Mouse (Mus musculus) frontal cortex, postnatal 25 days (tissue): ENCODE data around the gene Erc2.

Experiments
- DNase-seq, 2 experiments: peaks; one replicate each; pipeline ENCODE4 v3.0.0; 2022; ENCODE audit warnings: low spot score in 2 of 2

The Erc2 gene

GRCm38 (mm10) chr14:28068021-28068420 lies 445.8 kb downstream of the Erc2 start:
- DNase-seq = no peak

- no peak for DNase-seq
Observed at GRCm38 (mm10) chr14:28069826-28070225, 447.6 kb downstream of the Erc2 start.

- no peak for DNase-seq
Observed at GRCm38 (mm10) chr14:28072561-28072960, 450.3 kb downstream of the Erc2 start.

GRCm38 (mm10) chr14:28089636-28090443 lies 467.6 kb downstream of the Erc2 start:
- DNase-seq = no peak

GRCm38 (mm10) chr14:28091367-28091766 lies 469.1 kb downstream of the Erc2 start:
- no peak for DNase-seq

- DNase-seq = no peak
Observed at GRCm38 (mm10) chr14:28093214-28093613, 471.0 kb downstream of the Erc2 start.

- DNase-seq = no peak
Observed at GRCm38 (mm10) chr14:28093913-28094312, 471.7 kb downstream of the Erc2 start.

- DNase-seq = no peak
Observed at GRCm38 (mm10) chr14:28099084-28099483, 476.9 kb downstream of the Erc2 start.

- no peak for DNase-seq
Observed at GRCm38 (mm10) chr14:28113121-28113520, 490.9 kb downstream of the Erc2 start.

GRCm38 (mm10) chr14:28120851-28121250 lies 498.6 kb downstream of the Erc2 start:
- DNase-seq = no peak

GRCm38 (mm10) chr14:28126842-28127241 lies 504.6 kb downstream of the Erc2 start:
- no peak for DNase-seq

- no peak for DNase-seq
Observed at GRCm38 (mm10) chr14:28128999-28129398, 506.8 kb downstream of the Erc2 start.

GRCm38 (mm10) chr14:28143998-28144397 lies 521.8 kb downstream of the Erc2 start:
- no peak for DNase-seq

- DNase-seq = no peak
Observed at GRCm38 (mm10) chr14:28147201-28147600, 525.0 kb downstream of the Erc2 start.

- no peak for DNase-seq
Observed at GRCm38 (mm10) chr14:28150942-28151341, 528.7 kb downstream of the Erc2 start.

GRCm38 (mm10) chr14:28155706-28156105 lies 533.5 kb downstream of the Erc2 start:
- no peak for DNase-seq

GRCm38 (mm10) chr14:28160852-28161251 lies 538.6 kb downstream of the Erc2 start:
- no peak for DNase-seq

GRCm38 (mm10) chr14:28164642-28165408 lies 542.6 kb downstream of the Erc2 start:
- no peak for DNase-seq

GRCm38 (mm10) chr14:28165621-28166211 lies 543.5 kb downstream of the Erc2 start:
- DNase-seq = no peak

GRCm38 (mm10) chr14:28170711-28171110 lies 548.5 kb downstream of the Erc2 start:
- no peak for DNase-seq

- no peak for DNase-seq
Observed at GRCm38 (mm10) chr14:28171364-28171763, 549.1 kb downstream of the Erc2 start.

- no peak for DNase-seq
Observed at GRCm38 (mm10) chr14:28173736-28174135, 551.5 kb downstream of the Erc2 start.
